Mouse (Mus musculus) bone marrow macrophage, adult 2 months (primary cell): Measurements from ENCODE around the gene Ranbp3l.

Experiments used
- CTCF ChIP-seq: IDR thresholded peaks from 2 replicates; pipeline ENCODE4 v1.5.1; 2012; ENCODE audit warnings: low read depth, mild to moderate bottlenecking, low read length, moderate library complexity
- POLR2A ChIP-seq: IDR thresholded peaks from 2 replicates; pipeline ENCODE4 v1.6.1; 2012; ENCODE audit warnings: mild to moderate bottlenecking, low read depth, low read length, borderline replicate concordance

DNA sequence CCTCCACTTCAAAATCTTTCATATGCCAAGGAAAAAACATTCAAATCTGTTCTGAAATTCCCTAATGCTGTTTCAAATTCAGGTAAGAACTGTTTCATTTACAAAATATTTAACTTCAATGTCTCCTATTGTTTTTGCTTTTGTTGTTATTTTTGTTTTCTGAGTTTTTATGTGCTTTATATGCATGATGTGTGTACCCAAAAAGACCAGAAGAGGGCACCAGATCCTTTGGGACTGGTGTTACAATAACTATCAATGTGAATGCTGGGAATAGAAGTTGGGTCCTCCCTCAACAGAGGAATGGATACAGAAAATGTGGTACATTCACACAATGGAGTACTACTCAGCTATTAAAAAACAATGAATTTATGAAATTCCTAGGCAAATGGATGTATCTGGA, 88.0 kb downstream of the Ranbp3l start:
- no peak for TF ChIP-seq CTCF
- TF ChIP-seq POLR2A, result no peak
